Mouse (Mus musculus) neural tube, embryonic 13.5 days (tissue): ENCODE measurements around the gene Pilrb2. TPM values are rescaled to one million over a fixed set of nuclear protein-coding genes. Genes with fewer than 3 reads are reported as not detected.

Experiments used
- ATAC-seq: fragments of 200-750 bp; cut with Nextera tagmentation; 2 replicates; pipeline ENCODE4 v1.8.0; 2017; ENCODE audit warnings: low read depth, mild to moderate bottlenecking, moderate TSS enrichment, moderate library complexity
- H3K27ac ChIP-seq: fragments of 300-500 bp; sonication (generic); replicated peaks from 2 replicates; pipeline ENCODE4 v1.5.1; 2015; ENCODE audit warnings: moderate library complexity, mild to moderate bottlenecking, inconsistent platforms
- H3K27me3 ChIP-seq: fragments of 300-500 bp; sonication (generic); 2 replicates; pipeline ENCODE4 v1.6.1; 2015; ENCODE audit warnings: mild to moderate bottlenecking, inconsistent platforms
- H3K36me3 ChIP-seq: fragments of 300-500 bp; sonication (generic); 2 replicates; pipeline ENCODE4 v1.6.1; 2015; ENCODE audit warnings: mild to moderate bottlenecking, inconsistent platforms
- H3K4me1 ChIP-seq: fragments of 300-500 bp; sonication (generic); replicated peaks from 2 replicates; pipeline ENCODE4 v1.6.1; 2015; ENCODE audit warnings: inconsistent platforms
- H3K4me2 ChIP-seq: fragments of 300-500 bp; sonication (generic); 2 replicates; pipeline ENCODE4 v1.6.1; 2015; ENCODE audit warnings: inconsistent platforms, mild to moderate bottlenecking, moderate library complexity
- H3K4me3 ChIP-seq: fragments of 300-500 bp; sonication (generic); 2 replicates; pipeline ENCODE4 v1.5.1; 2015; ENCODE audit warnings: mild to moderate bottlenecking, inconsistent platforms
- H3K9ac ChIP-seq: fragments of 300-500 bp; sonication (generic); 2 replicates; pipeline ENCODE4 v1.6.1; 2015; ENCODE audit warnings: moderate library complexity, mild to moderate bottlenecking, inconsistent platforms
- H3K9me3 ChIP-seq: fragments of 300-500 bp; sonication (generic); 2 replicates; pipeline ENCODE4 v1.6.1; 2016; ENCODE audit warnings: inconsistent platforms
- WGBS: fragments of 180-500 bp; shearing (Covaris S2); methylation state at CpG from one replicate; pipeline ENCODE4 v1.1.7; 2015; 5-methylcytosine and 5-hydroxymethylcytosine counted together
- polyA plus RNA-seq: library from polyadenylated mRNA; unstranded; fragments of >200 nt; fragmentation: Nextera tagmentation; extraction: Ambion mirVana; gene quantifications from 2 replicates; pipeline ENCODE4 v1.2.1, GENCODE M21; 2015

Gene Pilrb2
- polyA plus RNA-seq, 1 experiment from 2014 or later = 0.27 TPM

DNA sequence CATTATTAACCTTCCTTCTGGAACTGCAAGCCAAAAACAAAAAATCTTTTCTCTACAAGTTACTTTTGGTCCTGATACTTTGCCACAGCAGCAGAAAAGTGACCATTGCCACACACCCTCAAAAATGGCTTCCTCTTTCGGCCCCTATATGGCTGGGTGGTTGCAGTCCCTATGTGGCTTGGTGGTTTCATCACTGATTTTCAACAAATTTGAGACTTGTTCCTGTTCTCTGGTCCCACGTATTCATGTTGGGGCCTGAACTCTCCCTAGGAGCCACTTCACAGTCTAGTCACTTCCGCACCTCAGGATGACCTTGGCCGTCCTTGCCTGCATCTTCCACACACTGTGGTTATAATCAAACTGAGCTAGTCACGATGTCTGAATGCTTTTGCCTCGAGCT, 42.9 kb downstream of the Pilrb2 start:
- Histone ChIP-seq H3K36me3 (no peaks in the 10 kb centered on the region), H3K4me2 (no peak overlapping the region), H3K27ac (no peak overlapping the region), H3K9me3 (no peaks in the 10 kb centered on the region), H3K9ac (no peak overlapping the region), H3K4me3 (no peak overlapping the region), H3K27me3 (no peaks in the 10 kb centered on the region), H3K4me1 (no peaks in the 10 kb centered on the region)
- WGBS = 87% methylated on average over 6 of the region's 6 CpGs
- no peak for ATAC-seq

DNA sequence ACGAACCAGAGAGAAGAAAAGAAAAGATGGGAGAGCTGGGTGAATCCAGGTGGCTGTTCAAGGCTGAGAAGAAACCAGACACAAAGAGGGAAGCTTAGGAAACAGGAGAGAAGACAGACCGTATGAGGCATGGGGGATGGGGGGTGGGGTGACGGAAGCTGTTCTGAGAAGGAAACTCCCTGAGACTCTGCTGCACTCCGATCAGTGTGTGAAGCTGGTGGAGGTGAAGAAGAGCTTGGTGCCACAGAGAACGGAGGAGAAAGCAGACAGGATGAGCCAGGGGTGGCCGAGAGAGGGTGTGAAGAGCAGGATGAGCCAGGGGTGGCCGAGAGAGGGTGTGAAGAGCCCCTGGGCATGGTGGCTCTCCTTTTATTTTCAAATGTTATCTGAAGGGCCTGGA, 45.2 kb downstream of the Pilrb2 start:
- H3K27ac ChIP-seq = no peak overlapping the region
- 64% methylated on average over 7 of the region's 7 CpGs for WGBS

DNA sequence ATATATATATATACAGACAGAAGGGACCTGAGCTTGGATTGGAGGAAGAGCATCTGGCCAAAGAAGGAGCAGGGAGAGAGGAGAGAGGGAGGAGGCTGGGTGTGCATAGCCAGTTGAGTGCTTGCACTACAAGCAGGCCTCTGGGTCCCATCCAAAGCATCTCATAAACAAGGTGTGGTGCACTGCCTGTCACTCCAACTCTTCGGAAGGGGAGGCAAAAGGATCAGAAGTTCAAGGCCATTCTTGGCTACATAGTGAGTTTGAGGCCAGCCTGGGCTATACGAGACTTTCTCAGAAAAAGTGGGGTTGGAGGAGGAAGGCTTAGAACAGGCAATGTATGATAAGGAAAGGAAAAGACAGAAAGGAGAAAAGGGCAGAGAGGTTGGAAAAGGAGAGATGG, 45.6 kb downstream of the Pilrb2 start:
- no peak overlapping the region for H3K9ac ChIP-seq
- ATAC-seq = no peak
- no peaks in the 10 kb centered on the region for H3K36me3 ChIP-seq
- no peaks in the 10 kb centered on the region for H3K9me3 ChIP-seq
- no peak overlapping the region for H3K4me3 ChIP-seq
- WGBS = 82% methylated on average over 2 of the region's 2 CpGs
- no peaks in the 10 kb centered on the region for H3K27me3 ChIP-seq
- H3K4me1 ChIP-seq = no peaks in the 10 kb centered on the region
- no peak overlapping the region for H3K4me2 ChIP-seq
- no peak overlapping the region for H3K27ac ChIP-seq

More for the DNA sequence above, 45.2 kb downstream of the Pilrb2 start:
- Histone ChIP-seq H3K4me2 (no peak overlapping the region), H3K27me3 (no peaks in the 10 kb centered on the region), H3K4me1 (no peaks in the 10 kb centered on the region), H3K9me3 (no peaks in the 10 kb centered on the region), H3K36me3 (no peaks in the 10 kb centered on the region), H3K9ac (no peak overlapping the region), H3K4me3 (no peak overlapping the region)
- no peak for ATAC-seq

- no peak overlapping the region for H3K9ac ChIP-seq
- no peak overlapping the region for H3K4me3 ChIP-seq
- H3K36me3 ChIP-seq = no peaks in the 10 kb centered on the region
- 91% methylated on average over 3 of the region's 3 CpGs for WGBS
- no peak overlapping the region for H3K4me2 ChIP-seq
- no peaks in the 10 kb centered on the region for H3K27me3 ChIP-seq
- no peaks in the 10 kb centered on the region for H3K9me3 ChIP-seq
- H3K27ac ChIP-seq = no peak overlapping the region
- H3K4me1 ChIP-seq = no peaks in the 10 kb centered on the region
- ATAC-seq = no peak
Measured at GRCm38 (mm10) chr5:137825030-137825429, 46.6 kb downstream of the Pilrb2 start.

DNA sequence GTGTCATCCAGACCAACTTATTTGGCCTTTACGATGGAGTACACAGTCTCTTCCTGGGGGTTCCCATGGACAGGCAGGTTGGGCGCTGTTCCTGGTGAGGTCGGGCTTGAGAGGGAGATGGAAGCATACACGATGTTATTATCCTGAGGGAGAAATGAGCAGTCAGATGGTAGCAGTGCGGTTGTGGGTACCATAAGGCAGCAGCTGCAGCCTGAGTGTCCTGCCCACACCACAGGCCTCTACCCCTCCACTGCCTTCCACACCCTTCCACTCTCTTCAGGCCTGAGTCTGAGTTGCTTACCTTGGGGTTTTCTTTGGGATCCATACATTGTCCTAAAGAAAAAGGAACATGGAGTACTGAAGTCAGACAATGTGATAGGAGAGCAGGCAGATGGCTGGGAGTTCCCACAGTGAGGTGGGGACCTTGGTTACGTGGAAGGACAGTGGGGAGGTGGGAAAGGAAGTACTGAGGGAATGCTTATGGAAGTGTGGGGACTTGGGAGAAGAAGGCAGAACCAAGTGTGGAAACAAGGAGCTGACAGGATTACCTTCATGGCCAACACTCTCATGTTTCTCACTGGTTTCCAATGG, 48.1 kb downstream of the Pilrb2 start:
- WGBS = 79% methylated on average over 6 of the region's 6 CpGs
- Histone ChIP-seq H3K36me3 (no peaks in the 10 kb centered on the region), H3K9ac (no peak overlapping the region), H3K4me1 (no peaks in the 10 kb centered on the region), H3K27ac (no peak overlapping the region), H3K27me3 (no peaks in the 10 kb centered on the region), H3K4me3 (no peak overlapping the region), H3K9me3 (no peaks in the 10 kb centered on the region), H3K4me2 (no peak overlapping the region)
- no peak for ATAC-seq

DNA sequence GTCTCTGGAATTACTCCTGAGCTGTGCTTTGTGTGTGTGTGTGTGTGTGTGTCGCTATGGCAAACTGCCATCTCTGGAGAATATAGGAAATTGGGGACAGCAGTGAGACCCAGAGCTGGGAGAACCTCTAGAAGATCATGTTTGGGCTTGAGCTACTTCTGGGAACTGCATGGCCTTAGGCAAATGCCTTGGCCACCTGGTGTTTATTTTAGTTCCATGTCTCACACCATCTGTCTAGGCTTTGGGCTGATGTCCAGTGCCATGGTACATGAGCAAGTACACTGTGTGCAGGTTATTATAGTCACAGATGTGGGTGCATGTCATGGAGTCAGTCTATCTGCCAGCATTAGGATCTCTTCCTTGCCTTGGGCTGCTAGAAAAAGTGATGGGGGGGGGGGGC, 49.0 kb downstream of the Pilrb2 start:
- Histone ChIP-seq H3K4me3 (no peak overlapping the region), H3K27ac (no peak overlapping the region), H3K27me3 (no peaks in the 10 kb centered on the region), H3K4me2 (no peak overlapping the region), H3K9me3 (no peaks in the 10 kb centered on the region), H3K4me1 (no peaks in the 10 kb centered on the region), H3K9ac (no peak overlapping the region), H3K36me3 (no peaks in the 10 kb centered on the region)
- no peak for ATAC-seq
- 88% methylated on average over 1 of the region's 1 CpGs for WGBS

GRCm38 (mm10) chr5:137822126-137822525, 49.5 kb downstream of the Pilrb2 start:
- no peaks in the 10 kb centered on the region for H3K4me1 ChIP-seq
- no peak overlapping the region for H3K4me3 ChIP-seq
- no peak overlapping the region for H3K4me2 ChIP-seq
- H3K9me3 ChIP-seq = no peaks in the 10 kb centered on the region
- no peak overlapping the region for H3K9ac ChIP-seq
- WGBS = 64% methylated on average over 4 of the region's 4 CpGs
- no peak overlapping the region for H3K27ac ChIP-seq
- H3K27me3 ChIP-seq = no peaks in the 10 kb centered on the region
- ATAC-seq = no peak
- no peaks in the 10 kb centered on the region for H3K36me3 ChIP-seq

DNA sequence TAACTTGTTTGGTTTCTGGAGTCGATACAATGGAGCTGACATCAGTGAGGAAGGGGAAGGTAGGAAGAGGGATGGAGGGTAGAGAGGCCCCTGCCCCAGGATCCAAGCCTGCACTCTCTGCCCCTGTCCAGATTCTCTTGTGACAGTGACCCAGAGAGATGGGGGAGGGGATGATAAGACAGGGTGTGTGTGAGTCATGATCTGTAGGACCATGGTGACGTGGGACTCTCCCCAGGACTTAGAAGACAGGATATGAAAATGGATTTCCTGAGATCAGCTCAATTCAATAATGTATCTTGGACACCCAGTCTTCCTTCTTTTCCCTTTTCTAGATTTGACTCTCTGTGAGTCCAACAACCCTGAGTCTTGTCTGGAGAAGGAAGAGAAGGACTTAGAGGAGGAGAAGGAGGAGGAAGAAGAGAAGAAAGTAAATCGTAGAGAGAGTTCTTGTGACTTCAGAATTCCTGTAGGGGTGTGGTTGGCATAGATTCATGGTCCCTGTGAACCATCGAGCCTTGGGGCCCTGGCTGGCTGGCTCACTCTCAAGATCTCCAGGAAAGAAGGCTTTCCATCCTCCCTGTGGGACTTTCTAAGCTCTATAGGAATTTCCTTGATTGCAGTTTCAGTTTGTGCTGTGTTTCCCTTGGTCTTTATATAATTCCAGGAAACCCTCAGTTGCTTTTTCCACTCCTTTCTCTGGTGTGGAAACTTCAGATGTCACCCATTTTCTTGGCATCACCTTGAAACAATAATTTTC, 54.0 kb downstream of the Pilrb2 start:
- H3K4me3 ChIP-seq = no peak overlapping the region

More for the DNA sequence above, 54.0 kb downstream of the Pilrb2 start:
- no peak overlapping the region for H3K4me2 ChIP-seq
- no peaks in the 10 kb centered on the region for H3K27me3 ChIP-seq
- H3K4me1 ChIP-seq = no peaks in the 10 kb centered on the region
- H3K9ac ChIP-seq = no peak overlapping the region
- H3K27ac ChIP-seq = no peak overlapping the region
- no peak for ATAC-seq
- no peaks in the 10 kb centered on the region for H3K36me3 ChIP-seq
- no peaks in the 10 kb centered on the region for H3K9me3 ChIP-seq
- 73% methylated on average over 4 of the region's 4 CpGs for WGBS

Other genes starting within 250 kb of the Pilrb2 start
- gene Fbxo24, start 242.8 kb downstream of the Pilrb2 start, polyA plus RNA-seq = 0.17 and 0.20 TPM in 2 replicates
- 23.8 and 24.5 TPM in 2 replicates for gene Lrch4, start 242.7 kb downstream of the Pilrb2 start, polyA plus RNA-seq
- gene Gm20605, start 242.6 kb downstream of the Pilrb2 start, polyA plus RNA-seq = 6.7 and 7.9 TPM in 2 replicates
- gene Sap25, start 230.5 kb downstream of the Pilrb2 start, polyA plus RNA-seq = 5.6 and 6.5 TPM in 2 replicates
- gene Irs3, start 226.1 kb downstream of the Pilrb2 start, polyA plus RNA-seq = 0.20 TPM in 1 of 2 replicates, not detected in the other
- 15.5 and 16.6 TPM in 2 replicates for gene Agfg2, start 187.1 kb downstream of the Pilrb2 start, polyA plus RNA-seq
- gene Nyap1, start 130.2 kb downstream of the Pilrb2 start, polyA plus RNA-seq = 23.4 and 25.4 TPM in 2 replicates
- 76.8 and 86.9 TPM in 2 replicates for gene Tsc22d4, start 126.1 kb downstream of the Pilrb2 start, polyA plus RNA-seq
- 38.1 and 39.7 TPM in 2 replicates for gene Ppp1r35, start 93.0 kb downstream of the Pilrb2 start, polyA plus RNA-seq
- gene Mepce, start 84.2 kb downstream of the Pilrb2 start, polyA plus RNA-seq = 9.9 and 12.3 TPM in 2 replicates
- 10.4 and 12.4 TPM in 2 replicates for gene Zcwpw1, start 84.0 kb downstream of the Pilrb2 start, polyA plus RNA-seq
- gene Pilra, start 35.5 kb downstream of the Pilrb2 start, polyA plus RNA-seq = 0.15 and 1.3 TPM in 2 replicates
- gene Pilrb1, start 13.7 kb downstream of the Pilrb2 start, polyA plus RNA-seq = not detected in 2 replicates
- gene Cyp3a13, start 49.8 kb upstream of the Pilrb2 start, polyA plus RNA-seq = not detected in 2 replicates
- gene Gjc3, start 91.3 kb upstream of the Pilrb2 start, polyA plus RNA-seq = 0.21 and 0.27 TPM in 2 replicates
- not detected in 2 replicates for gene Azgp1, start 109.7 kb upstream of the Pilrb2 start, polyA plus RNA-seq
- not detected in 2 replicates for gene Smok3a, start 149.4 kb upstream of the Pilrb2 start, polyA plus RNA-seq
- not detected in 2 replicates for gene Smok3b, start 149.6 kb upstream of the Pilrb2 start, polyA plus RNA-seq
- gene Smok3c, start 181.4 kb upstream of the Pilrb2 start, polyA plus RNA-seq = not detected in 2 replicates
- 26.1 and 26.5 TPM in 2 replicates for gene Zkscan1, start 213.3 kb upstream of the Pilrb2 start, polyA plus RNA-seq
- gene Zscan21, start 245.1 kb upstream of the Pilrb2 start, polyA plus RNA-seq = 96.3 and 98.2 TPM in 2 replicates